Mouse (Mus musculus) cerebellum, adult 2 months (tissue): ENCODE results near the gene Cd151.

ENCODE experiments used
- CTCF ChIP-seq: fragments of 200-500 bp; IDR thresholded peaks from 2 replicates; pipeline ENCODE4 v1.5.1; 2011; ENCODE audit warnings: low read depth, mild to moderate bottlenecking, control low read depth, low read length, moderate library complexity, borderline replicate concordance; ENCODE audit not compliant: insufficient read depth
- POLR2A ChIP-seq: fragments of 200-500 bp; IDR thresholded peaks from 2 replicates; pipeline ENCODE4 v1.6.1; 2011; ENCODE audit warnings: low read length, control low read depth, borderline replicate concordance; ENCODE audit not compliant: insufficient read depth

DNA sequence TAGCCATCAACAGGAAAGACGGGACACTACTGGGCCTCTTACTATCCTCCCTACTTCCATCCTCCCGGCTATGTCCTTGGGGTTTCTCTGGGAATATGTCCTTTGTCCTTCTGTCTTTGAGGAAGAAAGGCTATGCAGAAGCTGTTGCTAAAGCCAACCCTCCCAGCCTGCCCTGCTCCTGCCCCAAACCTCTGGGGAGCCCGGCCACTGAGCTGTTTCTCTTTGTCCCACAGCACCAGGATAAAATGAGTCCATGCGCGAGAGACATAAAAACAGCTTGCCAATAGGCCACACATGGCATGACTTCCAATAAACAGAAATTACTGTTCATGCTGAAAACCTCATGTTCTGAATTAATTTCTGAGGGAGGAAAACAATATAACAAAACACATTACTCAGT, 51.1 kb downstream of the Cd151 start:
- TF ChIP-seq POLR2A (no peak), CTCF (no peak)
